Mouse (Mus musculus) ovary, postnatal 10 days (tissue): Measurements from ENCODE around the gene Tarbp1.
"Not testable (repeated sequence)": the region's sequence is repeated elsewhere in the genome, so short reads cannot be mapped to it uniquely, and the experiment has no call there.

Source experiments
- DNase-seq: peaks from one replicate; pipeline ENCODE4 v3.0.0; 2022; ENCODE audit warnings: low spot score

Gene Tarbp1

GRCm38 (mm10) chr8:126494160-126495110 is 19.6 kb upstream of the Tarbp1 start:
- no peak for DNase-seq

- no peak for DNase-seq
These were observed 8.1 kb upstream of the Tarbp1 start for GRCm38 (mm10) chr8:126482938-126483337.

DNA sequence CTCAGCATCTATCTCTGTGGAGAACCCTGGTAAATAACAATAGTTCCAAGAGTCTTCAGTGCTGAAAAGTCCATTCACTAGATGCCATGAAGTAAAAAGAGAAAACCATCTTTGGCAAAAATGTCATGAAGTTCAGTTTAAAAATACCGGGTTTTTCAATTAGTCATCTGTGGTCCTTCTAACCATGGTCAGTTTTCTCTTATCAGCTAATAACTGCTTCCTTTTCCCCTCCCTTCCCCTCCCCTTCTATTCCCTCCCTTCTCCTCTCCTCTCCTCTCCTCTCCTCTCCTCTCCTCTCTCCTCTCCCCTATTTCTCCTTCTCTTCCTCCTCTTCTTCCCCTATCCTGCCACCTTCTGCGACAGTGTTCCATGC is 7.5 kb upstream of the Tarbp1 start:
- DNase-seq = no peak

DNA sequence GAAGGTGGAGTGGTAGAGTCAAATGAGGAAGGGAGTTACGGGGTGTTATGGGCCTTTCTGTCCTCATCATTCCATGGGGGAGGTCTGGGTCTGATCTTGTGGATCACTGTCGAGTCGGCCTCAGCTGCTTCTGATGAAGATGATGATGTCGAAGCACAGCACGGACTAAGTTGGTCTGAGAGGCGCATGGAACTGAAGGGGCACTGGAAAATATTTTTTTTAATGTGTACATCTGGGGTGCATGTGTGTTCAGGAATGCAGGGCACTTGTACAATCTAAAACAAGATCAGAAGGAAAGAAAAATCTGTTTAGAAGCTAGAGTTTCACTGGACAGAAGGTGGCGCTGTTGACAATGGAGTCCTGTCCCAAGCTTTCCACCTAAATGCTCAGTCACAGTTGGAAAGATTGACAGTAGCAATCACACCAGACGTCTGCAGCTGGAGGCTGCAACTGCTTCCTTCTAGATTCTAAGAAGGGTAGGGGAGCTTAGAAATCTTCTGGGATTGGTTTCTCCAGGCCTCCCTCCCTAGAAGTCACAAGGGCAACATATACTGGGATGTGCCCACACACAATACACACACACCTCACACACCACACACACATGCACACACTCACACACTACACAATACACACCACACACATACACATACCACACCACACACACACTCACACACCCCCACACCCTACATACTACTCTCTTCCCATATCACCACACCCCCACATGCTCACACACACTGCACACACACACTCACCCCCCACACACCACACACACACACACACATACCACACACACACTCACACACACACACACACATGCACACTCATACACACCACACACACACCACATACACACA is 6.9 kb upstream of the Tarbp1 start:
- DNase-seq = no peak

GRCm38 (mm10) chr8:126480366-126480765 is 5.5 kb upstream of the Tarbp1 start:
- no peak for DNase-seq

DNA sequence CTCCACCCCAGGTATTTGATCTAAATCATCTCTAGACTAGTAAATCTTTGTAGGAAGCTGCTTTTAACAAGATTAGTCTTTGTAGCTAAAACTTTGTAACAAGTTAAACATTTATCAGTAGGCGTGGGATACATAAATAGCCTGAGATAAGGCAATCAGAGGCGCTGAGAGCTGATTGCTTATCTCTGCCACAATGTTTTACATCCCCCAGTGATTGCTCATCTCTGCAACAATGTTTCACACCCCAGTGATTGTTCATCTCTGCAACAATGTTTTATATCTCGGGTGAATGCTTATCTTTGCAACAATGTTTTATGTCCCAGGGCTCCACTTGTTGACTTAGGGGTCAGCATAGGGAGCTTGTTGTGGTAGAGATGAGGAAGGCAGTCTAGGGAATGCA is 3.8 kb upstream of the Tarbp1 start:
- DNase-seq = no peak

DNA sequence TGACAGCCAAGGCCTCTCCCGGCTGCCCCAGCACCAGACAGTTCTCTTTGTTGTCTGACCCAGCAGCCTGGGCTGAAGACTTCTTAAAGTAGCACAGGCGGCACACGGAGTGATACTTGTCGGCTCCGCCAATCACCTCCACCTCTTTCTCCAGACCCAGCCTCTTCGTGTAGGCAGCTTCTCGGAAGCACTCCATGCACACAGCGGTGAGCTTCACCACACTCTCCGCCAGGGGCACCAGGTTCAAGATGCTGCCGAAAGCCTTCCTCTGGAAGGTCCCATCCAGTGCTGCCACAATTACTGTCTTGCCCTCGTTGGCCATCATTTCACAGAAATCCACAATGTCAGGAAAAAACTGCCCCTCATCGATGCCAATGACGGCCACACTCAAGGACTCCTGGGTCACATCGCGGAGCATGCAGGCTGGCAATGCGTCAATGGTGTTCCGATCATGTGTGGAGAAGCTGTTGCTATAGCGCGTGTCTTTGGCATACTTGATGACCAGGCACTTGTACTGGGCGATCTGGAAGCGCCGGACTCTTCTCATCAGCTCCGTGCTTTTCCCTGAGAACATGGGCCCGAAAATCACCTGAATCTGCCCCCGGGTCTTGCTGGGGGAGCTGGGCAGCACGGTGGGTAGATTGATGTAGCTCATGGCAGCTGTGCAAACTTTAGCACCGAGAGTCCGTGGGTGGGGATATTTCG is 1.4 kb upstream of the Tarbp1 start:
- DNase-seq = not testable (repeated sequence)

- DNase-seq = not testable (repeated sequence)
These were observed 873 bp upstream of the Tarbp1 start for GRCm38 (mm10) chr8:126475738-126476137.

DNA sequence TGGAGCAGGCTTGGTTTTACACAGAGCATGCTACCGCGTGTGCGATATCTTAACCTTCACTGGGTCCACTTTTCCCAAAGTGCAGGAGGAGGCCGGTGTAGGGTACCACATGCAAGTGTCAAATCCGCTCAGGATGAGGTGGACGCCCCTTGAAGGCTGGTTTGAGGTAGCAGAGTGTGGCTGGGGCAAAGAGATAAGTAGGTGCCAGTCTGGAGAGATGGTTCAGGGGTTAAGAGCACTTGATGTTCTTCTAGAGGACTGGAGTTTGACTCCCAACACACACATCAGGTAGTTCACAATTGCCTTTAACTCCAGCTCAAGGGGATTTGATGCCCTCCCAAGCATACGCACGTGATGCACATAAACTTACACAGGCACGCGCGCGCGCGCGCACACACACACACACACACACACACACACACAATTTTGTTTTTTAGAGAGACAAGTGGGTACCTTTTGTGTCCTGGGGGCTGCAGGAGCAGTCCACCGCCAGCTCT is 1.0 kb downstream of the Tarbp1 start:
- no peak for DNase-seq

- no peak for DNase-seq
These were observed 10.8 kb downstream of the Tarbp1 start for GRCm38 (mm10) chr8:126464071-126464470.

DNA sequence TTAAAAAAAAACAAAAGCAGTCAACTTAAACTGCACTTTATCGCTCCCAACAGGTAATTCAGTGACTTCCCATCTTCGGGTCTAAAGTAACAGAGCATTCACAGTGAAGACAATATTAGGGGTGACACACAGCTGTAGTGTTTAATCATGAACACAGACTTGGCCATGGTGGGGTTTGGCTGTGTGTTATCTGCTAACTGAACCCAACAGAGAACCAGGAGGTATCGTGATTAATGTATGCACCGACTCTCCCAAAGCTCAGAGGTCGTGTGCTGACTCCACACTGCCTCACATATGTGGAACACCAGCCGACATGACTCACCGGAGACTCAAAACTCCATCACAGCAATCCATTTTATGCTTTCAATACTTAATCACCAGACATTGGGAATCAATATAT is 13.1 kb downstream of the Tarbp1 start:
- no peak for DNase-seq

- no peak for DNase-seq
These were observed 14.6 kb downstream of the Tarbp1 start for GRCm38 (mm10) chr8:126460274-126460673.

DNA sequence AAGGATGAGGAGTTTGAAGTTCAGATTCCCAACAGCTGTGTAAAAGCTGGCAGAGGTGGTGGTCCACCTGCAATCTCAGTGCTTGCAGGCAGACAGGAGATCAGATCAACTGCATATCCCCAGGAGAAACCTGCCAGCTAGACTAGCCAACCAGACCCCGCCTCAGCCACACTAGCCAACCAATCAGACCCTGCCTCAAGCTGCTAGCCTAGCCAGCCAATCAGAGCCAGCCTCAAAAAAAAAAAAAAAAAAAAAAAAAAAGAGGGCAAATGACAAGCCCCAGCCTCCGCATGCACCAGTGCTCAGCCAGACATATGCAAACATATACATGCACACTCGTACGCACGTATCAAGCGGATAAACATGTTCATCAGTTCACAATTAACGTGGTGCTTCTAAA is 19.5 kb downstream of the Tarbp1 start:
- no peak for DNase-seq

- no peak for DNase-seq
These were observed 23.7 kb downstream of the Tarbp1 start for GRCm38 (mm10) chr8:126451158-126451557.

GRCm38 (mm10) chr8:126438937-126439336 is 35.9 kb downstream of the Tarbp1 start:
- no peak for DNase-seq

DNA sequence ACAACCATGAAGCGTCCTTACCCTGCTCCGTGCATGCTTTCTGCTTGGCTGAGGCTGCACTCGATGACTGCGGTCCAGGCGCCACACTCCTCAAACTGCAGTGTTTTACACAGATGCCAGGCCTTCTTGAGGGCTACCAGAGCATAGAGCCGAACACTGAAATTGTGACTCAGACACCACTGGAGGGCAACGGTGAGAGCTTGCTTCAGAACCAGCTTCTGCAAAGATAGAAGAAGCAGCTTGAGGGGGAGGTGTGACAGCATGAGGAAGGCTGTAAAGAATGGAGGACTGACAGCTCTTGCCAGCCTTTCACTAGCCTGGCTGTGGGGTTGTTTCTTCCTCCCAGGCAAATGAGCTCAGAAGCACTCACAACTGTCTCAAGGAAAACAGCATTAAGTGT is 41.0 kb downstream of the Tarbp1 start:
- DNase-seq = no peak

GRCm38 (mm10) chr8:126429635-126430034 is 45.2 kb downstream of the Tarbp1 start:
- no peak for DNase-seq

- DNase-seq = no peak
These were observed 49.9 kb downstream of the Tarbp1 start for GRCm38 (mm10) chr8:126424946-126425345.

DNA sequence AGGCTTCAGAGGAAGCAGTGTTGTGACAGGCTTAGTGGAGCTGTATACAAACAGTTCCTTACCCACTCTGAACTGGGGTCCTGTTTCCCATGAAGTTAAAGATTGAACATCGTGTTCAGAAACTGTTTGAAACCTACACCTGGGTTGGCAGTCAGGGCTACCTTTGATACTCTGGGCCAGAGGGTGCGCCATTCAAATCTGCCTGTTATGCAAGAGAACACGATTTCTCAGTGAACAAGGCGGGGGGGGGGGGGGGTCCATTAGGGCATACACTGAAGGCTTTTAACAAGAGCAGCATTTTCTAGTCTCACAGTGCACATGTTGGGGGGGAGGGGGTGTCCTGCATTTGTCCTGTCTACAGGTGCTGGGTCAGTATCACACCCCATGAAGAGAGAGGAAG is 50.7 kb downstream of the Tarbp1 start:
- no peak for DNase-seq

DNA sequence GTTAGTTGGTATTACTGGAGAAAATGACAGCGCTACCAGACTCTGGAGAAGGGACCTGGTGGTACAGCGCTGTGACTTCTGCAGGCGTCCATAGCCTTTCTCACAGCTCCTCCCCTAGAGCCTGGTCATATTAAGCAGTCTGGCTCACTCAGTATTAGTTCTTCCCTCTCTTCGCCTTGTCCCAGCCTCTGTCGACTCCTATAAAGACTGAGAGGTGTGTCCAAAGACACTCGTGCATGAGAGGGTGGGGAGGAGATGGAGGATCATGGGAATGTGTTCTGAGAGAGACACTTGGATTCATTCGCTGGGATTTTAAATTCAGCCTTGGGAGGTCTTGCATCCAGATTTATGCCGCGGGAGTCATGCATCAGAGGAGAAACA is 52.0 kb downstream of the Tarbp1 start:
- DNase-seq = no peak

- DNase-seq = peak; percentile 94
These were observed 52.5 kb downstream of the Tarbp1 start, which contains the start of gene Coa6 for GRCm38 (mm10) chr8:126422174-126422919. TSS of gene Coa6 (plus strand) at chr8:126422515.
